Mouse (Mus musculus): ENCODE data around the gene Hmgxb4. TPM values are rescaled to one million over a fixed set of nuclear protein-coding genes. Genes with fewer than 3 reads are reported as not detected.
A peak's percentile ranks its signal among the peaks of the same experiment; 100 is the strongest.
"Not testable (repeated sequence)": the region's sequence is repeated elsewhere in the genome, so short reads cannot be mapped to it uniquely, and the experiment has no call there.

The Hmgxb4 gene
- polyA plus RNA-seq (2012; rRNA removed) = 6.0 TPM in 2 replicates

DNA sequence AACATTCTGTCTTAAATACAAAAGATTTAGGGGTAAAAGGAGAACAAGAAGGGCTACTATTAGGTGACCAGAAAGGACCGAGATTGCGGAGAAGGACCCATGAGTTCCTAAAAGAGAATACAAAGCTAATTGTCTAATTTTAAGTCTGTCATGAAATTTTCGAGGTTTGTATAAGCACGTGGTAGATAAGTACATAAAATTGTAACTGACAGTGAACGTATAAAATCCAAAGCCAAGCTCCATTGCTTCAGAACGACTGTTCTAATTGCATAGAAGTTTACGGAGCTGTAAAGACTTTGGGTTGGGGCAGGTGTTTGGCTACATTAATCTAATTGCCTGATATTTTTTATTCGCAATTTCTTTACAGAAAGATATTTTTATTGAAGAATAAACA, at the start of gene Hmgxb4:
Gene Hmgxb4 (plus strand): TSS at position 276 of the 394 bp plus-strand sequence.
- peak within 1 kb of the TSS; percentile 86 for H3K4me3 ChIP-seq (ENCODE audit: control insufficient read depth, low read depth, low read length)
- H3K27ac ChIP-seq (ENCODE audit: control insufficient read depth, insufficient read depth, low read depth, low read length) = peak within 1 kb of the TSS; percentile 66
- TF ChIP-seq POLR2A (IDR thresholded peaks at IDR 0.05; ENCODE audit: control insufficient read depth, low read depth, low read length) = no peak
- no peak for TF ChIP-seq CTCF (IDR thresholded peaks at IDR 0.05; ENCODE audit: control insufficient read depth, insufficient read depth, insufficient replicate concordance, low read depth, low read length)
- no peaks in the 10 kb centered on the region for H3K27me3 ChIP-seq (ENCODE audit: control insufficient read depth, insufficient read depth, low read length)
- peaks cover 6% of the 10 kb centered on the region for H3K4me1 ChIP-seq (ENCODE audit: control insufficient read depth, insufficient read depth, low read length)
- H3K36me3 ChIP-seq (ENCODE audit: control insufficient read depth, insufficient read depth, low read length) = no peaks in the 10 kb centered on the region

DNA sequence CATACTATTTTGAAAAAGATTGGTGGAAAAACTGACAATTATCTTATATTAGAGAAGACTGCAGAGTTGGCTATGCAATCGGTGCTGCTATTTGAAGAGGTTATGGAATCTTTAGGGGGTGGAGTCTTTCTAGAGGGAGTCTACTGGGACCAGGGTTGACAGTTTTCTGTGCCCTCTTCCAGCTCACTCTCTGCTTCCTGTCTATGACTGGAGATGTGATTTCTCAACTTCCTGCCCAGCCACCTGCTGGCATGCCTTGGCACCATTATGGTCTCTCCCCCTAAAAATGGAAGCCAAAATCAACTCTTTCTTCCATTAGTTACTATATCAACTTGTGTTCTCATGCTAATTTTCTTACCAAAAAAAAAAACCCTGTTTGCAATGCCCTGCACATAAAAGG, 43.7 kb upstream of the Hmgxb4 start:
- no peaks in the 10 kb centered on the region for H3K27me3 ChIP-seq (ENCODE audit: control insufficient read depth, insufficient read depth, low read length)
- TF ChIP-seq POLR2A (IDR thresholded peaks at IDR 0.05; ENCODE audit: control insufficient read depth, low read depth, low read length) (no peak), CTCF (IDR thresholded peaks at IDR 0.05; ENCODE audit: control insufficient read depth, insufficient read depth, insufficient replicate concordance, low read depth, low read length) (no peak)
- no peak overlapping the region for H3K4me3 ChIP-seq (ENCODE audit: control insufficient read depth, low read depth, low read length)
- no peaks in the 10 kb centered on the region for H3K4me1 ChIP-seq (ENCODE audit: control insufficient read depth, insufficient read depth, low read length)
- no peak overlapping the region for H3K27ac ChIP-seq (ENCODE audit: control insufficient read depth, insufficient read depth, low read depth, low read length)
- H3K36me3 ChIP-seq (ENCODE audit: control insufficient read depth, insufficient read depth, low read length) = no peaks in the 10 kb centered on the region

DNA sequence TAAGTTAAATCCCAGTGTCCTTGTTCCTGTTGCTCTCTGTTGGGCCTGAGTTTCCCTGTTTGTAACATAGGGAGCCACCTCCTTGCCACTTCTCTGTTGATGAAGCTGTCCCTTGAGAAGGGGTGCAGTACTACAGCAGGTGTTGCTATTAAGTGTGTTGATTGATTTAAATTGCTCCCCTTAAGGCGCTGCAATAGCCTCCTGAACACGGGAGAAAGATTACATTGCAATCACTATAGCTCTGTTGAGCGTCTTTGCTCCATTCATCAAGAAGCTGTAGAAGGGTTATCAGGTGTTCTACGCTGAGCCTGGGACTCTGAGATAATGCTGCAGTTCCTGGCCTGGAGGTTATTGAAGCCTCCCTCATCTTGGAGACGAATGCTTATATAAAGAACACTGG, 29.2 kb upstream of the Hmgxb4 start:
- Histone ChIP-seq H3K4me1 (ENCODE audit: control insufficient read depth, insufficient read depth, low read length) (no peaks in the 10 kb centered on the region), H3K4me3 (ENCODE audit: control insufficient read depth, low read depth, low read length) (no peak overlapping the region; the same call in 1 of the 2 replicates), H3K27ac (ENCODE audit: control insufficient read depth, insufficient read depth, low read depth, low read length) (no peak overlapping the region), H3K36me3 (ENCODE audit: control insufficient read depth, insufficient read depth, low read length) (no peaks in the 10 kb centered on the region), H3K27me3 (ENCODE audit: control insufficient read depth, insufficient read depth, low read length) (no peaks in the 10 kb centered on the region)
- TF ChIP-seq CTCF (IDR thresholded peaks at IDR 0.05; ENCODE audit: control insufficient read depth, insufficient read depth, insufficient replicate concordance, low read depth, low read length) = no peak
- no peak for TF ChIP-seq POLR2A (IDR thresholded peaks at IDR 0.05; ENCODE audit: control insufficient read depth, low read depth, low read length)

DNA sequence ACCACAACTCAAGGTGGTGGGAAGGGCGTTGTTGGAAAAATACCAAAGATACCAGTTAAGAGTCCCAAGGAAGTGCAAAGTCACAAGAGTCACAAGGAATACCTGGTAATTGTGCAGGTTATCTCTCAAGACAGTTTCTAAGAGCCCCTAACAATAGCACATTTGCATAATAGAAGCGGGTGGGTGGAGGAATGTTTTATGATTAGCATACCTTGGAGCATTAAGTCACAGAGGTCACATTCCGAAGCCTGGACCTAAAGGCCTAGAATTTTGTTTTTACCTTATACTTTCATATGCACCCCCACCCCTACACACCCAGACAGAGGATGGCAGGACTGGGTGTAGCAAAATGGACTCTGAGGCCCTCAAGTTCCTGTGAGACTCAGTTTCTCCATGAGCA, 22.9 kb upstream of the Hmgxb4 start:
- not testable (repeated sequence) for H3K27ac ChIP-seq (ENCODE audit: control insufficient read depth, insufficient read depth, low read depth, low read length); H3K36me3 ChIP-seq (ENCODE audit: control insufficient read depth, insufficient read depth, low read length); H3K27me3 ChIP-seq (ENCODE audit: control insufficient read depth, insufficient read depth, low read length); H3K4me1 ChIP-seq (ENCODE audit: control insufficient read depth, insufficient read depth, low read length); H3K4me3 ChIP-seq (ENCODE audit: control insufficient read depth, low read depth, low read length)

DNA sequence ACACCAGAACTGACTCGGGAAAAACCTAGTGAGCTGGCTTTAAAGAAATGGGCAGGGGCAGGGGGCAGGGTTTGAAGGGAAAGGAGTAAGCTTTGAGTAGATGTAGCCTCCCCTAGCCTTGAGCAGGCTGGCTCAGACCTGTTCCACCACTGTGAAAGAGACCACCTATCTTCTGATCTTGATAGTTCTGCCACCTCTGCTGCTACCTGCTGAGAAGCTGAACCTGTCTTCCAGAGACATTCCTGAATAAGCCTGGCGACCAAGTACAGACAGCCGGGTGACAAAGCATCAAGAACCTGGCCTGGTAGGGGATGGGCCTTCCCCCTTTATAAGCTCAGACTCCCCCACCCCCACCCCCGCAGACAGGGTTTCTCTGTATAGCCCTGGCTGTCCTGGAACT, 21.5 kb upstream of the Hmgxb4 start:
- H3K27ac ChIP-seq (ENCODE audit: control insufficient read depth, insufficient read depth, low read depth, low read length) = no peak overlapping the region
- no peak overlapping the region for H3K4me3 ChIP-seq (ENCODE audit: control insufficient read depth, low read depth, low read length)
- no peaks in the 10 kb centered on the region for H3K36me3 ChIP-seq (ENCODE audit: control insufficient read depth, insufficient read depth, low read length)
- TF ChIP-seq POLR2A (IDR thresholded peaks at IDR 0.05; ENCODE audit: control insufficient read depth, low read depth, low read length) = no peak
- no peak for TF ChIP-seq CTCF (IDR thresholded peaks at IDR 0.05; ENCODE audit: control insufficient read depth, insufficient read depth, insufficient replicate concordance, low read depth, low read length)
- H3K4me1 ChIP-seq (ENCODE audit: control insufficient read depth, insufficient read depth, low read length) = peaks cover 3% of the 10 kb centered on the region; the same call in 1 of the 2 replicates
- no peaks in the 10 kb centered on the region for H3K27me3 ChIP-seq (ENCODE audit: control insufficient read depth, insufficient read depth, low read length)

GRCm38 (mm10) chr8:74972322-74972883, 20.8 kb upstream of the Hmgxb4 start:
- Histone ChIP-seq H3K27me3 (ENCODE audit: control insufficient read depth, insufficient read depth, low read length) (no peaks in the 10 kb centered on the region), H3K4me1 (ENCODE audit: control insufficient read depth, insufficient read depth, low read length) (peaks cover 3% of the 10 kb centered on the region; the same call in 1 of the 2 replicates), H3K36me3 (ENCODE audit: control insufficient read depth, insufficient read depth, low read length) (no peaks in the 10 kb centered on the region), H3K27ac (ENCODE audit: control insufficient read depth, insufficient read depth, low read depth, low read length) (no peak overlapping the region), H3K4me3 (ENCODE audit: control insufficient read depth, low read depth, low read length) (no peak overlapping the region)
- TF ChIP-seq CTCF (IDR thresholded peaks at IDR 0.05; ENCODE audit: control insufficient read depth, insufficient read depth, insufficient replicate concordance, low read depth, low read length) = no peak
- no peak for TF ChIP-seq POLR2A (IDR thresholded peaks at IDR 0.05; ENCODE audit: control insufficient read depth, low read depth, low read length)

- Histone ChIP-seq H3K4me3 (ENCODE audit: control insufficient read depth, low read depth, low read length) (no peak overlapping the region), H3K4me1 (ENCODE audit: control insufficient read depth, insufficient read depth, low read length) (peaks cover 3% of the 10 kb centered on the region; the same call in 1 of the 2 replicates), H3K27ac (ENCODE audit: control insufficient read depth, insufficient read depth, low read depth, low read length) (no peak overlapping the region), H3K36me3 (ENCODE audit: control insufficient read depth, insufficient read depth, low read length) (no peaks in the 10 kb centered on the region), H3K27me3 (ENCODE audit: control insufficient read depth, insufficient read depth, low read length) (no peaks in the 10 kb centered on the region)
- TF ChIP-seq POLR2A (IDR thresholded peaks at IDR 0.05; ENCODE audit: control insufficient read depth, low read depth, low read length) (no peak), CTCF (IDR thresholded peaks at IDR 0.05; ENCODE audit: control insufficient read depth, insufficient read depth, insufficient replicate concordance, low read depth, low read length) (no peak)
Observed at GRCm38 (mm10) chr8:74973121-74973869, 19.9 kb upstream of the Hmgxb4 start.
